Mouse (Mus musculus): Measurements from ENCODE around the gene Ppp2ca.

GRCm38 (mm10) chr11:52074626-52075470 is 23.6 kb upstream of the Ppp2ca start:
- TF ChIP-seq POLR2A (IDR thresholded peaks at IDR 0.05; ENCODE audit: control insufficient read depth, extremely low read depth, insufficient read depth, low read length, poor library complexity): no peak
- TF ChIP-seq CTCF (IDR thresholded peaks at IDR 0.05; ENCODE audit: borderline replicate concordance, control insufficient read depth, extremely low read depth, insufficient read depth, low read length, poor library complexity): no peak

Measured in thymus, adult 2 months (tissue).